Mouse (Mus musculus): ENCODE data around the gene Ccne1. TPM values are rescaled to one million over a fixed set of nuclear protein-coding genes. Genes with fewer than 3 reads are reported as not detected.

Ccne1 gene
- total RNA-seq, 2 experiments from 2014 or later = 20.0 to 21.8 TPM

- intact Hi-C loops (cut with DNase I) = loop anchor here (2.0 to 5.0 kb wide), 2 partner anchors 296 to 699 kb away; no protein-coding TSS in a partner anchor
- peak; percentile 89 for TF ChIP-seq CTCF (IDR thresholded peaks at IDR 0.05)
- peak; percentile 65 to 70 for DNase-seq (ENCODE audit: extremely low spot score in 1 of 2, low spot score in 2 of 2)
- no peak overlapping the region for H3K27ac ChIP-seq
- H3K4me3 ChIP-seq = no peak overlapping the region
Observed at GRCm38 (mm10) chr7:38073782-38074181, 33.6 kb downstream of the Ccne1 start.

- no peak overlapping the region for H3K27ac ChIP-seq
- no peak overlapping the region for H3K4me3 ChIP-seq
- DNase-seq (ENCODE audit: extremely low spot score in 1 of 2, low spot score in 2 of 2) = no peak
- no peak for TF ChIP-seq CTCF (IDR thresholded peaks at IDR 0.05)
- intact Hi-C loops (cut with DNase I) = loop anchor here (5.0 kb wide), 1 partner anchor 294 kb away; no protein-coding TSS in a partner anchor
Observed at GRCm38 (mm10) chr7:38071065-38071464, 36.3 kb downstream of the Ccne1 start.

GRCm38 (mm10) chr7:38070663-38071062, 36.7 kb downstream of the Ccne1 start:
- DNase-seq (ENCODE audit: extremely low spot score in 1 of 2, low spot score in 2 of 2) = no peak
- intact Hi-C loops (cut with DNase I) = loop anchor here (5.0 kb wide), 1 partner anchor 293 kb away; no protein-coding TSS in a partner anchor

GRCm38 (mm10) chr7:38064431-38064830, 42.9 kb downstream of the Ccne1 start:
- no peak for DNase-seq (ENCODE audit: extremely low spot score in 1 of 2, low spot score in 2 of 2)
- H3K4me3 ChIP-seq = no peak overlapping the region
- intact Hi-C loops (cut with DNase I) = loop anchor here (5.0 kb wide), 1 partner anchor 103 kb away; no protein-coding TSS in a partner anchor
- TF ChIP-seq CTCF (IDR thresholded peaks at IDR 0.05) = no peak
- no peak overlapping the region for H3K27ac ChIP-seq

More at GRCm38 (mm10) chr7:38070663-38071062, 36.7 kb downstream of the Ccne1 start:
- no peak overlapping the region for H3K27ac ChIP-seq
- no peak for TF ChIP-seq CTCF (IDR thresholded peaks at IDR 0.05)
- no peak overlapping the region for H3K4me3 ChIP-seq

GRCm38 (mm10) chr7:38061060-38061970, 46.0 kb downstream of the Ccne1 start:
- peak overlapping the region; percentile 63 for H3K4me3 ChIP-seq
- TF ChIP-seq CTCF (IDR thresholded peaks at IDR 0.05) = peak; percentile 92
- peak; percentile 87 to 93 for DNase-seq (ENCODE audit: extremely low spot score in 1 of 2, low spot score in 2 of 2)
- H3K27ac ChIP-seq = peak overlapping the region; percentile 79
- intact Hi-C loops (cut with DNase I) = loop anchor here (2.0 to 5.0 kb wide), 6 partner anchors 23 to 106 kb away; partner anchors contain the start of gene Ccne1

- Histone ChIP-seq H3K27ac (no peak overlapping the region), H3K4me3 (no peak overlapping the region)
- intact Hi-C loops (cut with DNase I) = loop anchor here (2.0 to 5.0 kb wide), 6 partner anchors 25 to 108 kb away; partner anchors contain the start of gene Ccne1
- DNase-seq (ENCODE audit: extremely low spot score in 1 of 2, low spot score in 2 of 2) = no peak
- TF ChIP-seq CTCF (IDR thresholded peaks at IDR 0.05) = no peak
Observed at GRCm38 (mm10) chr7:38059636-38060330, 47.6 kb downstream of the Ccne1 start.

- no peak for TF ChIP-seq CTCF (IDR thresholded peaks at IDR 0.05)
- DNase-seq (ENCODE audit: extremely low spot score in 1 of 2, low spot score in 2 of 2) = no peak
- intact Hi-C loops (cut with DNase I) = no loop called here
- H3K27ac ChIP-seq = no peak overlapping the region
- H3K4me3 ChIP-seq = no peak overlapping the region
Observed at GRCm38 (mm10) chr7:38059096-38059495, 48.2 kb downstream of the Ccne1 start.

GRCm38 (mm10) chr7:38055996-38056395, 51.3 kb downstream of the Ccne1 start:
- intact Hi-C loops (cut with DNase I) = no loop called here
- peak; percentile 8; the same call in 1 of the 2 replicates for TF ChIP-seq CTCF (IDR thresholded peaks at IDR 0.05)
- Histone ChIP-seq H3K4me3 (no peak overlapping the region), H3K27ac (no peak overlapping the region)
- peak; percentile 41 to 52 for DNase-seq (ENCODE audit: extremely low spot score in 1 of 2, low spot score in 2 of 2)

GRCm38 (mm10) chr7:38054246-38054645, 53.1 kb downstream of the Ccne1 start:
- intact Hi-C loops (cut with DNase I) = no loop called here
- TF ChIP-seq CTCF (IDR thresholded peaks at IDR 0.05) = no peak

More at GRCm38 (mm10) chr7:38054246-38054645, 53.1 kb downstream of the Ccne1 start:
- DNase-seq (ENCODE audit: extremely low spot score in 1 of 2, low spot score in 2 of 2) = no peak
- H3K27ac ChIP-seq = no peak overlapping the region
- no peak overlapping the region for H3K4me3 ChIP-seq

Other genes starting within 250 kb of the Ccne1 start
- 10 to 100 TPM; 39.2 to 51.4 TPM for gene Uri1, start 84.0 kb downstream of the Ccne1 start, total RNA-seq (2021)
- 10 to 100 TPM; 20.7 to 24.0 TPM for gene 1600014C10Rik, start 75.7 kb upstream of the Ccne1 start, total RNA-seq (2021)
- 1 to 10 TPM; 2.3 to 2.5 TPM for gene Plekhf1, start 120.5 kb upstream of the Ccne1 start, total RNA-seq (2021)
- gene Pop4, start 163.9 kb upstream of the Ccne1 start, total RNA-seq (2021) = 10 to 100 TPM; 19.9 to 22.8 TPM

Data from left cerebral cortex, adult 2 months (tissue).